Mouse (Mus musculus): ENCODE results near the gene Ptprj.

DNA sequence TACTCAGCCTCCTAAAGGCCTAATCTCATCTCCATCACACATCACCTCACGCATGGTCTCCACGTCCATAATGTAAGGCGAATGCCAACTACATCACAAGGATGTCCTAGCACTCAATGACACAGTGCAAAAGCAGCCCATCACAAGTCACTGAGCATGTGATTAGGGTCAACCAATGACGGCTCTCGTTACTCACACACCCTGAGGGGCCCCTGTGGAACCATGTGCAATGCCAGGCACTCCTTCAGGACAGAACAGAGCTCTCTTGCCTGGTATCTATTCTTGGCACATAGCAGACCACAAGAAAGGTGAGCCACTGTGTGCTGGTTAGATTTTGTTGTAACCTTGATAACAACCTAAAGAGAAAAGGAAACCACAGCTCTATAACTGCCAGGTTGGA is 116.7 kb downstream of the Ptprj start:
- no peak for TF ChIP-seq GATA1 (IDR thresholded peaks at IDR 0.05; ENCODE audit: borderline replicate concordance, low read length)
- no peak for TF ChIP-seq FLI1 (IDR thresholded peaks at IDR 0.05; ENCODE audit: low read length)
